Mouse (Mus musculus) heart, postnatal 0 days (tissue): ENCODE measurements around the gene Ube2s. TPM values are rescaled to one million over a fixed set of nuclear protein-coding genes. Genes with fewer than 3 reads are reported as not detected.

Experiments used
- ATAC-seq: fragments of 200-750 bp; cut with Nextera tagmentation; 2 replicates; pipeline ENCODE4 v1.8.0; 2017; ENCODE audit warnings: low read depth, moderate number of reproducible peaks, moderate library complexity; ENCODE audit not compliant: insufficient read depth
- DNase-seq: peaks from one replicate; pipeline ENCODE4 v3.0.0-alpha.2; 2016; ENCODE audit warnings: low spot score
- H3K27ac ChIP-seq: fragments of 300-500 bp; sonication (generic); 2 replicates; pipeline ENCODE4 v1.5.1; 2014; ENCODE audit warnings: low read depth, mild to moderate bottlenecking
- H3K27me3 ChIP-seq: fragments of 300-500 bp; sonication (generic); 2 replicates; pipeline ENCODE4 v1.6.1; 2014; ENCODE audit warnings: low read length, mixed read lengths; ENCODE audit not compliant: control insufficient read depth, insufficient read depth
- H3K36me3 ChIP-seq: fragments of 300-500 bp; sonication (generic); replicated peaks from 2 replicates; pipeline ENCODE4 v1.6.1; 2014; ENCODE audit warnings: low read length, mixed read lengths; ENCODE audit not compliant: control insufficient read depth, insufficient read depth
- H3K4me1 ChIP-seq: fragments of 300-500 bp; sonication (generic); 2 replicates; pipeline ENCODE4 v1.6.1; 2014; ENCODE audit warnings: antibody characterized with exemption; ENCODE audit not compliant: control insufficient read depth, insufficient read depth
- H3K4me2 ChIP-seq: fragments of 300-500 bp; sonication (generic); 2 replicates; pipeline ENCODE4 v1.6.1; 2014; ENCODE audit warnings: low read depth, mild to moderate bottlenecking, low read length, moderate library complexity
- H3K4me3 ChIP-seq: fragments of 300-500 bp; sonication (generic); 2 replicates; pipeline ENCODE4 v1.5.1; 2014; ENCODE audit warnings: low read depth, low read length
- H3K9ac ChIP-seq: fragments of 300-500 bp; sonication (generic); replicated peaks from 2 replicates; pipeline ENCODE4 v1.6.1; 2014; ENCODE audit warnings: low read depth, low read length, mixed read lengths
- H3K9me3 ChIP-seq: fragments of 300-500 bp; sonication (generic); replicated peaks from 2 replicates; pipeline ENCODE4 v1.6.1; 2016; ENCODE audit warnings: low read length; ENCODE audit not compliant: control insufficient read depth
- CTCF ChIP-seq: IDR thresholded peaks from 2 replicates; pipeline ENCODE4 v1.5.1; 2016; ENCODE audit warnings: antibody characterized with exemption, control low read depth, low read depth
- EP300 ChIP-seq: IDR thresholded peaks from 2 replicates; pipeline ENCODE4 v1.6.1; 2016; ENCODE audit warnings: antibody characterized with exemption, low read depth
- WGBS: fragments of 180-500 bp; shearing (Covaris S2); extraction: QIAGEN DNeasy Blood & Tissue Kit; methylation state at CpG from one replicate; pipeline ENCODE4 v1.1.7; 2014; 5-methylcytosine and 5-hydroxymethylcytosine counted together
- polyA plus RNA-seq: library from polyadenylated mRNA; unstranded; fragments of >200 nt; fragmentation: Nextera tagmentation; extraction: Ambion mirVana; gene quantifications from 2 replicates; pipeline ENCODE4 v1.2.1, GENCODE M21; 2015
- total RNA-seq: library from RNA; depleted of rRNA; stranded (reverse); fragments of >200 nt; gene quantifications from 2 replicates; pipeline ENCODE4 v1.2.3, GENCODE M21; 2014; ENCODE audit warnings: low replicate concordance; rRNA removed

Gene Ube2s
- total and polyA plus RNA-seq, 2 experiments from 2014 or later: 174 to 440 TPM

DNA sequence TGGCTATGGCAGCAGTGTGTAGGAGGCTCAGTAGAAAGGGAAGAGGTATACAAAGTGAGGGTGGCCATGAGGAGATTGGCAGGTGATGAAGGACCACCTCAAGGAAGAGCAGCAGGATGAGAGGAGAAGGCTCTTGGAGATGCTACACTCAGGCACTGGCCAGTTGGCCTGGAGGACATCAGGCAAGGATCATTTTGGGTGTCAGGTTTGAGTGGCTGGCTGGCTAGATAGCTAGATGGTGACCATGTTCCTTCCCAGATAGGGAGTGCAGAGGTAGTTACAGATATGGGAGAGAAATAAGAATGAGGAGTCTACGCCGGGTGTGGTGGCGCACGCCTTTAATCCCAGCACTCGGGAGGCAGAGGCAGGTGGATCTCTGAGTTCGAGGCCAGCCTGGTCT, 67.5 kb downstream of the Ube2s start:
- no peaks in the 10 kb centered on the region for H3K27me3 ChIP-seq
- no peak overlapping the region for H3K4me2 ChIP-seq
- DNase-seq (no peak), ATAC-seq (no peak)
- H3K36me3 ChIP-seq: peaks cover 36% of the 10 kb centered on the region
- WGBS: 96% methylated on average over 6 of the region's 6 CpGs
- H3K27ac ChIP-seq: no peak overlapping the region
- TF ChIP-seq CTCF: no peak
- TF ChIP-seq EP300: no peak
- peaks cover 13% of the 10 kb centered on the region; the same call in 1 of the 2 replicates for H3K4me1 ChIP-seq
- H3K9ac ChIP-seq: no peak overlapping the region
- H3K4me3 ChIP-seq: no peak overlapping the region
- no peaks in the 10 kb centered on the region for H3K9me3 ChIP-seq

Other genes starting within 250 kb of the Ube2s start
Only the 30 nearest of the 32 such genes appear.
- gene Ptprh, start 208.5 kb downstream of the Ube2s start, total RNA-seq: not detected in 2 replicates
- not detected in 2 replicates for gene Ptprh, start 208.5 kb downstream of the Ube2s start, polyA plus RNA-seq
- 4.8 and 11.5 TPM in 2 replicates for gene Tmem86b, start 181.2 kb downstream of the Ube2s start, total RNA-seq
- gene Tmem86b, start 181.2 kb downstream of the Ube2s start, polyA plus RNA-seq: 0.33 and 0.82 TPM in 2 replicates
- gene Ppp6r1, start 153.6 kb downstream of the Ube2s start, total RNA-seq: 101 and 146 TPM in 2 replicates
- 4.9 and 5.7 TPM in 2 replicates for gene Ppp6r1, start 153.6 kb downstream of the Ube2s start, polyA plus RNA-seq
- gene Hspbp1, start 127.5 kb downstream of the Ube2s start, total RNA-seq: 138 and 156 TPM in 2 replicates
- 69.8 and 72.9 TPM in 2 replicates for gene Hspbp1, start 127.5 kb downstream of the Ube2s start, polyA plus RNA-seq
- gene Brsk1, start 122.0 kb downstream of the Ube2s start, total RNA-seq: 7.1 and 10.9 TPM in 2 replicates
- gene Brsk1, start 122.0 kb downstream of the Ube2s start, polyA plus RNA-seq: 0.22 and 0.36 TPM in 2 replicates
- gene Tmem150b, start 87.3 kb downstream of the Ube2s start, total RNA-seq: 0.23 TPM in 1 of 2 replicates, not detected in the other
- not detected in 2 replicates for gene Tmem150b, start 87.3 kb downstream of the Ube2s start, polyA plus RNA-seq
- 59.1 and 62.9 TPM in 2 replicates for gene Kmt5c, start 72.5 kb downstream of the Ube2s start, total RNA-seq
- gene Kmt5c, start 72.5 kb downstream of the Ube2s start, polyA plus RNA-seq: 38.3 and 42.9 TPM in 2 replicates
- 20.8 TPM in 1 of 2 replicates, not detected in the other for gene Cox6b2, start 59.5 kb downstream of the Ube2s start, total RNA-seq
- 27.1 and 27.8 TPM in 2 replicates for gene Cox6b2, start 59.5 kb downstream of the Ube2s start, polyA plus RNA-seq
- gene Fam71e2, start 41.3 kb downstream of the Ube2s start, total RNA-seq: not detected in 2 replicates
- not detected in 2 replicates for gene Fam71e2, start 41.3 kb downstream of the Ube2s start, polyA plus RNA-seq
- gene Il11, start 29.7 kb downstream of the Ube2s start, total RNA-seq: not detected in 2 replicates
- not detected in 2 replicates for gene Il11, start 29.7 kb downstream of the Ube2s start, polyA plus RNA-seq
- not detected in 2 replicates for gene Tmem190, start 29.7 kb downstream of the Ube2s start, total RNA-seq
- gene Tmem190, start 29.7 kb downstream of the Ube2s start, polyA plus RNA-seq: not detected in 2 replicates
- gene Tmem238, start 22.9 kb downstream of the Ube2s start, total RNA-seq: 2.2 and 21.0 TPM in 2 replicates
- 8.0 and 8.6 TPM in 2 replicates for gene Tmem238, start 22.9 kb downstream of the Ube2s start, polyA plus RNA-seq
- 141 and 173 TPM in 2 replicates for gene Rpl28, start 19.7 kb downstream of the Ube2s start, total RNA-seq
- gene Rpl28, start 19.7 kb downstream of the Ube2s start, polyA plus RNA-seq: 259 and 269 TPM in 2 replicates
- gene Shisa7, start 32.1 kb upstream of the Ube2s start, total RNA-seq: 0.23 TPM in 1 of 2 replicates, not detected in the other
- not detected in 2 replicates for gene Shisa7, start 32.1 kb upstream of the Ube2s start, polyA plus RNA-seq
- 1.4 and 20.0 TPM in 2 replicates for gene Isoc2b, start 57.7 kb upstream of the Ube2s start, total RNA-seq
- gene Isoc2b, start 57.7 kb upstream of the Ube2s start, polyA plus RNA-seq: 4.5 and 6.5 TPM in 2 replicates
- gene Isoc2a, start 64.6 kb upstream of the Ube2s start, total RNA-seq: 15.2 and 25.6 TPM in 2 replicates
- gene Isoc2a, start 64.6 kb upstream of the Ube2s start, polyA plus RNA-seq: 1.4 and 1.6 TPM in 2 replicates
- 0.88 TPM in 1 of 2 replicates, not detected in the other for gene Gm36210, start 93.9 kb upstream of the Ube2s start, total RNA-seq
- 0.08 and 0.12 TPM in 2 replicates for gene Gm36210, start 93.9 kb upstream of the Ube2s start, polyA plus RNA-seq
- gene Zfp628, start 102.6 kb upstream of the Ube2s start, total RNA-seq: 8.9 and 13.1 TPM in 2 replicates
- 1.7 and 1.9 TPM in 2 replicates for gene Zfp628, start 102.6 kb upstream of the Ube2s start, polyA plus RNA-seq
- gene Nat14, start 109.4 kb upstream of the Ube2s start, total RNA-seq: 2.0 and 4.2 TPM in 2 replicates
- gene Nat14, start 109.4 kb upstream of the Ube2s start, polyA plus RNA-seq: 2.8 and 3.6 TPM in 2 replicates
- gene Ssc5d, start 113.2 kb upstream of the Ube2s start, total RNA-seq: 3.5 and 5.0 TPM in 2 replicates
- 1.1 and 1.2 TPM in 2 replicates for gene Ssc5d, start 113.2 kb upstream of the Ube2s start, polyA plus RNA-seq
- gene Sbk2, start 151.8 kb upstream of the Ube2s start, total RNA-seq: 16.4 and 19.9 TPM in 2 replicates
- 22.0 and 24.3 TPM in 2 replicates for gene Sbk2, start 151.8 kb upstream of the Ube2s start, polyA plus RNA-seq
- gene Sbk3, start 158.6 kb upstream of the Ube2s start, total RNA-seq: 3.2 and 3.9 TPM in 2 replicates
- gene Sbk3, start 158.6 kb upstream of the Ube2s start, polyA plus RNA-seq: 2.7 and 4.1 TPM in 2 replicates
- gene Zfp579, start 183.6 kb upstream of the Ube2s start, total RNA-seq: 8.3 and 15.0 TPM in 2 replicates
- gene Zfp579, start 183.6 kb upstream of the Ube2s start, polyA plus RNA-seq: 25.4 and 30.6 TPM in 2 replicates
- gene Zfp524, start 201.8 kb upstream of the Ube2s start, total RNA-seq: 11.0 and 15.6 TPM in 2 replicates
- gene Zfp524, start 201.8 kb upstream of the Ube2s start, polyA plus RNA-seq: 12.5 and 15.1 TPM in 2 replicates
- 37.2 and 56.9 TPM in 2 replicates for gene Fiz1, start 202.1 kb upstream of the Ube2s start, total RNA-seq
- gene Fiz1, start 202.1 kb upstream of the Ube2s start, polyA plus RNA-seq: 14.4 and 14.7 TPM in 2 replicates
- not detected in 2 replicates for gene Gm44973, start 202.9 kb upstream of the Ube2s start, total RNA-seq
- 0.75 and 1.1 TPM in 2 replicates for gene Gm44973, start 202.9 kb upstream of the Ube2s start, polyA plus RNA-seq
- 17.6 and 24.9 TPM in 2 replicates for gene Zfp865, start 207.8 kb upstream of the Ube2s start, total RNA-seq
- 1.8 and 2.0 TPM in 2 replicates for gene Zfp865, start 207.8 kb upstream of the Ube2s start, polyA plus RNA-seq
- 1.0 and 2.8 TPM in 2 replicates for gene Ccdc106, start 208.0 kb upstream of the Ube2s start, total RNA-seq
- gene Ccdc106, start 208.0 kb upstream of the Ube2s start, polyA plus RNA-seq: 0.33 and 0.85 TPM in 2 replicates
- 0.99 TPM in 1 of 2 replicates, not detected in the other for gene 4632433K11Rik, start 221.5 kb upstream of the Ube2s start, total RNA-seq
- gene 4632433K11Rik, start 221.5 kb upstream of the Ube2s start, polyA plus RNA-seq: not detected in 2 replicates
- 7.2 and 8.3 TPM in 2 replicates for gene Zfp784, start 225.9 kb upstream of the Ube2s start, total RNA-seq
- 8.0 and 8.2 TPM in 2 replicates for gene Zfp784, start 225.9 kb upstream of the Ube2s start, polyA plus RNA-seq